Mouse (Mus musculus): ENCODE data around the gene Gm5134. TPM values are rescaled to one million over a fixed set of nuclear protein-coding genes. Genes with fewer than 3 reads are reported as not detected.

Gene Gm5134
- 0.15 TPM in 1 of 2 replicates, not detected in the other for polyA plus RNA-seq (2015; fragmentation: Nextera tagmentation; extraction: Ambion mirVana)

GRCm38 (mm10) chr10:75954381-75954811 lies at the start of gene Gm5134:
Gm5134 (plus strand) TSS chr10:75954514.
- Histone ChIP-seq H3K27ac (replicated peaks) (no peak within 1 kb of the TSS), H3K9me3 (no peaks in the 10 kb centered on the region), H3K36me3 (no peaks in the 10 kb centered on the region), H3K4me3 (peak within 1 kb of the TSS; percentile 15), H3K27me3 (peaks cover 14% of the 10 kb centered on the region; the same call in 1 of the 2 replicates), H3K9ac (replicated peaks) (no peak within 1 kb of the TSS), H3K4me1 (peaks cover 11% of the 10 kb centered on the region), H3K4me2 (replicated peaks) (peak within 1 kb of the TSS; percentile 32)
- 30% methylated on average over 20 of the region's 20 CpGs for WGBS
- ATAC-seq (replicated peaks): 0 out of 2 replicates have a peak, but pooled peaks have one; percentile 18

DNA sequence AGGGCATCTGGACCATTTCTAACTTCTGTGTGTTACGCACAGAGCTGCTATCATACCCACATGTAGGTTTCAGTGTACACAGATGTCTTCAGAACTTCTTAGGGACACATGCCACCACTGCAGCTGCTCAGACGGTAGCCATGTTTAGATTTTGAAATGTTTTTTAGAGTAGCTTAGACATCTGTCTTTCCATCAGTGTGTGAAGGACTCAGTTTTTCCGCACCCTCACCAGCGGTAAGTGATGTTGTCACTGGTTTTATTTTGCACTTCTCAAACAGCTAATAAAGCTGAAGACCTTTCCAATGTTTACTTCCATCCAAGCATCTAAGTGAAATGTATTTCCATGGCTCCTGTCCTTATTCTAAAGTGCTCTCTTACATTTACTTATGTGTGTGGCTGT lies 47.4 kb upstream of the Gm5134 start:
- no peak overlapping the region for H3K4me3 ChIP-seq
- 96% methylated on average over 4 of the region's 4 CpGs for WGBS
- H3K9me3 ChIP-seq: no peaks in the 10 kb centered on the region
- H3K4me1 ChIP-seq: no peaks in the 10 kb centered on the region
- H3K9ac ChIP-seq (replicated peaks): no peak overlapping the region
- no peak overlapping the region for H3K4me2 ChIP-seq (replicated peaks)
- no peak for ATAC-seq (replicated peaks)
- H3K27ac ChIP-seq (replicated peaks): no peak overlapping the region
- no peaks in the 10 kb centered on the region for H3K27me3 ChIP-seq
- peaks cover 91% of the 10 kb centered on the region for H3K36me3 ChIP-seq

- Histone ChIP-seq H3K4me1 (no peaks in the 10 kb centered on the region), H3K4me2 (replicated peaks) (no peak overlapping the region), H3K9ac (replicated peaks) (no peak overlapping the region), H3K36me3 (peaks cover 76% of the 10 kb centered on the region), H3K27me3 (no peaks in the 10 kb centered on the region), H3K27ac (replicated peaks) (no peak overlapping the region), H3K9me3 (no peaks in the 10 kb centered on the region), H3K4me3 (no peak overlapping the region)
- ATAC-seq (replicated peaks): no peak
- 93% methylated on average over 2 of the region's 2 CpGs for WGBS
Observed at GRCm38 (mm10) chr10:75910698-75911097, 43.6 kb upstream of the Gm5134 start.

DNA sequence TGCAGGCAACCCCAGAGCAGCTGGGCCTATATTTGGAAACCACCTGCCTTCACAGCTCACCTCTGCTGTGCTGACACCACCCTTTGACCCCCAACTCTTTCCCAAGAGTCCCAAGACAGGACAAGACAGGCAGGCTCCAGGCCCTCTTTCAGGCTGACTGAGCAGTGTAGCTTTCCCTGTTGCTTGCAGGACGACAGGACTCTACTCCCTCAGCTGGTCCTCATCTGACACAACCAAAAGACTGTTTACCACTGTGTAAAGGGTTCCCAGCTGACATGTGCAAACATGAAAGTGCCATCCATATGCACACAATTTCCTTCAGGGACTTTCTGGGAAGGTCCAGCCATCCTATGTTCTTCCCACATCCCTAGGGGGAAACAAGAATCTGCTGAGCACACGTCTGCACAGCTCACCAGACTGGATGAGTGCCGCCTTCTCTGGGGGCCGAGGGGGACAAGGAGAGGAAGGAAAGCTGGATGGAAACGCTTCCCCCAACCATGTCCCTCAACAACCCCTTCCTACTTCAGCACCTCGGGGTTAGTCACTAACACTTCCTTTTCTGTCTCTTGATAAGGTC lies 41.2 kb upstream of the Gm5134 start:
- Histone ChIP-seq H3K36me3 (peaks cover 60% of the 10 kb centered on the region), H3K27me3 (no peaks in the 10 kb centered on the region), H3K27ac (replicated peaks) (no peak overlapping the region), H3K4me1 (peaks cover 11% of the 10 kb centered on the region), H3K4me3 (no peak overlapping the region), H3K9ac (replicated peaks) (no peak overlapping the region), H3K9me3 (no peaks in the 10 kb centered on the region), H3K4me2 (replicated peaks) (no peak overlapping the region)
- no peak for ATAC-seq (replicated peaks)
- WGBS: 80% methylated on average over 6 of the region's 6 CpGs

GRCm38 (mm10) chr10:75915557-75915956 lies 38.8 kb upstream of the Gm5134 start:
- Histone ChIP-seq H3K9ac (replicated peaks) (no peak overlapping the region), H3K27ac (replicated peaks) (no peak overlapping the region), H3K36me3 (peaks cover 42% of the 10 kb centered on the region), H3K4me2 (replicated peaks) (no peak overlapping the region), H3K4me1 (peaks cover 35% of the 10 kb centered on the region), H3K9me3 (no peaks in the 10 kb centered on the region), H3K27me3 (no peaks in the 10 kb centered on the region), H3K4me3 (no peak overlapping the region)
- no peak for ATAC-seq (replicated peaks)
- 90% methylated on average over 7 of the region's 7 CpGs for WGBS

- WGBS: 86% methylated on average over 8 of the region's 8 CpGs
- Histone ChIP-seq H3K9me3 (no peaks in the 10 kb centered on the region), H3K4me2 (replicated peaks) (no peak overlapping the region), H3K9ac (replicated peaks) (no peak overlapping the region), H3K27ac (replicated peaks) (no peak overlapping the region), H3K4me3 (no peak overlapping the region), H3K4me1 (peaks cover 37% of the 10 kb centered on the region), H3K27me3 (no peaks in the 10 kb centered on the region), H3K36me3 (peaks cover 31% of the 10 kb centered on the region)
- no peak for ATAC-seq (replicated peaks)
Observed at GRCm38 (mm10) chr10:75916840-75917239, 37.5 kb upstream of the Gm5134 start.

- Histone ChIP-seq H3K4me2 (replicated peaks) (0 out of 2 replicates have a peak overlapping the region, but pooled peaks have one; percentile 20), H3K27ac (replicated peaks) (no peak overlapping the region), H3K36me3 (peaks cover 15% of the 10 kb centered on the region; the same call in 1 of the 2 replicates), H3K9ac (replicated peaks) (0 out of 2 replicates have a peak overlapping the region, but pooled peaks have one; percentile 1), H3K4me3 (0 out of 2 replicates have a peak overlapping the region, but pooled peaks have one; percentile 0), H3K4me1 (peaks cover 50% of the 10 kb centered on the region), H3K27me3 (no peaks in the 10 kb centered on the region), H3K9me3 (no peaks in the 10 kb centered on the region)
- ATAC-seq (replicated peaks): no peak
- 87% methylated on average over 5 of the region's 5 CpGs for WGBS
Observed at GRCm38 (mm10) chr10:75919026-75919425, 35.3 kb upstream of the Gm5134 start.

GRCm38 (mm10) chr10:75921026-75921725 lies 33.1 kb upstream of the Gm5134 start, which contains the start of gene Smarcb1:
Smarcb1 (minus strand) TSS chr10:75921617.
- Histone ChIP-seq H3K27me3 (no peaks in the 10 kb centered on the region), H3K4me1 (peaks cover 50% of the 10 kb centered on the region), H3K4me3 (peak within 1 kb of the TSS; percentile 71), H3K4me2 (replicated peaks) (peak within 1 kb of the TSS; percentile 58), H3K9me3 (no peaks in the 10 kb centered on the region), H3K36me3 (peaks cover 5% of the 10 kb centered on the region; the same call in 1 of the 2 replicates), H3K27ac (replicated peaks) (peak within 1 kb of the TSS; percentile 96), H3K9ac (replicated peaks) (peak within 1 kb of the TSS; percentile 93)
- under 1% methylated on average over 76 of the region's 76 CpGs for WGBS
- peak; percentile 94 for ATAC-seq (replicated peaks)

DNA sequence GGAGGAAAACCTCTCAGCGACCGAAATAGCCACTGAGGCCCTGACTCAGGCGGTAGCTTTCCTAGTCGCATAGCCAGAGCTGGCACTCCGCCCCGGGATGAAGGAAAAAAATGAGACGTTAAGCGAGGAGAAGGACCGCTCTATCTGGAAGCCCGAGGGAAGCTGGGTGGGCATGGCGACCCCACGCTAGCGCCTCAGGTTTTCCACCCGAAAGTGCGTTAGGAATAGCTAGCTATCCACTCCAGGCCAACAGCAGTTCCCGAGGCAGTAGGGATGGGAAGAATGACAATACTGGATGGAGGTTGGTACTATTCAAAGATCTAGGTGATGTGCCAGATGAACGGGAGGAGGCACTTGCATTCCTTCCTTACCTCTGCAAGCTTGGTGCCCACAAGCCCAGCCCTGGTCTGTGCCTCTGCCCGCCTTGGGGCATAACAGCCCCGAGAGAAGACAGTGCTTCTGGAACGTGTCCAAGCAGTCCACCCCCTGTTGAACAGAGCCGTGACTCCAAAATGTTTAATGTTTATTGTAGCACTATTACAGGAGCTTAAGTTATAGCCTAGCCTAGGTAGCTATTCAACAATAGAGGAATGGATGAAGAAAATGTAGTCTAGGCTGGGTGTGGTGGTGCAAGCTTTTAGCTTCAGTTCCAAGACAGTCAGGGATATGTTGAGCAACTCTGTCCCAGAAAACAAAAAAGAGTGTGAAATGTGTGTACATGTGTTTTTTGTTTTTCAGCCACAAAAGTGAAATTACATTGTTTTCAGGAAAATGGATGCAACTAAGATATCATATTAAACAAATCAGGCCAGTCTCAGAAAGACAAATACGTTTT lies 32.4 kb upstream of the Gm5134 start:
- WGBS: 5% methylated on average over 22 of the region's 22 CpGs
- peaks cover 50% of the 10 kb centered on the region for H3K4me1 ChIP-seq
- peak overlapping the region; percentile 71 for H3K4me3 ChIP-seq

DNA sequence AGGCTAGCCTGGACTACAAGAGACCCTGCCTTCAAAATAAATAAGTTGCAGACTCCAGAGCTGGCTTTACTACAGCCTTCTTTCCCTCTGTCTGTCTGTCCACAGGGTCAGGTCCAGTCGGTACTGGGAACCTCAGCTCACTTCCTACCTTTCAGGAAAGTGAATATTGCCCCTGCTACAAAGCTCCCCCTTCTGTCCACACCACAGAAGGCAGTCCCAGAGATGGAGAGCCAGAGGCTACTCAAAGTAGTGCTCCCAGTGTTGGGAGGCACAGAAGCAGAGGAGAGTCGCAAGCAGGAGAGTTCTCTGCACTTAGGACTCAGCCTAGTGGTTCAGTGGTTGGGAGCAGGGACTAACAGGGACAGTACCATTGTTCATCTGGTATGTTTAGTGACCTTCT lies 30.0 kb upstream of the Gm5134 start:
- no peaks in the 10 kb centered on the region for H3K9me3 ChIP-seq
- no peak overlapping the region for H3K4me2 ChIP-seq (replicated peaks)
- 73% methylated on average over 2 of the region's 2 CpGs for WGBS
- H3K27ac ChIP-seq (replicated peaks): no peak overlapping the region
- no peaks in the 10 kb centered on the region for H3K27me3 ChIP-seq
- no peak overlapping the region for H3K9ac ChIP-seq (replicated peaks)
- H3K4me3 ChIP-seq: no peak overlapping the region
- H3K36me3 ChIP-seq: no peaks in the 10 kb centered on the region
- peaks cover 27% of the 10 kb centered on the region for H3K4me1 ChIP-seq
- no peak for ATAC-seq (replicated peaks)

More for the DNA sequence above, 32.4 kb upstream of the Gm5134 start:
- Histone ChIP-seq H3K4me2 (replicated peaks) (peak overlapping the region; percentile 58), H3K9ac (replicated peaks) (peak overlapping the region; percentile 93), H3K27me3 (no peaks in the 10 kb centered on the region), H3K27ac (replicated peaks) (peak overlapping the region; percentile 96), H3K36me3 (no peaks in the 10 kb centered on the region), H3K9me3 (no peaks in the 10 kb centered on the region)
- ATAC-seq (replicated peaks): peak; percentile 44

- Histone ChIP-seq H3K27ac (replicated peaks) (no peak overlapping the region), H3K36me3 (no peaks in the 10 kb centered on the region), H3K9me3 (no peaks in the 10 kb centered on the region), H3K4me1 (peaks cover 26% of the 10 kb centered on the region), H3K27me3 (no peaks in the 10 kb centered on the region), H3K4me2 (replicated peaks) (no peak overlapping the region), H3K9ac (replicated peaks) (no peak overlapping the region), H3K4me3 (no peak overlapping the region)
- no peak for ATAC-seq (replicated peaks)
- 86% methylated on average over 13 of the region's 13 CpGs for WGBS
Observed at GRCm38 (mm10) chr10:75926396-75926795, 27.9 kb upstream of the Gm5134 start.

Data from forebrain, embryonic 15.5 days (tissue).